Mouse (Mus musculus): ENCODE results near the gene Rab19. TPM values are rescaled to one million over a fixed set of nuclear protein-coding genes. Genes with fewer than 3 reads are reported as not detected.
A peak's percentile ranks its signal among the peaks of the same experiment; 100 is the strongest.

The Rab19 gene
- 1.5 and 1.7 TPM in 2 replicates for polyA plus RNA-seq (2015; fragmentation: Nextera tagmentation; extraction: Ambion mirVana)

GRCm38 (mm10) chr6:39381125-39381880 is at the start of gene Rab19:
TSS of gene Rab19 (plus strand) at chr6:39381175.
- Histone ChIP-seq H3K27me3 (peaks cover 6% of the 10 kb centered on the region), H3K4me2 (replicated peaks) (peak within 1 kb of the TSS; percentile 58), H3K9me3 (replicated peaks) (no peaks in the 10 kb centered on the region), H3K4me3 (replicated peaks) (peak within 1 kb of the TSS; percentile 35), H3K27ac (replicated peaks) (no peak within 1 kb of the TSS), H3K36me3 (no peaks in the 10 kb centered on the region), H3K9ac (no peak within 1 kb of the TSS), H3K4me1 (peaks cover 9% of the 10 kb centered on the region)
- 8% methylated on average over 20 of the region's 20 CpGs for WGBS
- ATAC-seq (ENCODE audit: insufficient number of reproducible peaks, low FRiP score, low TSS enrichment, low read depth), result no peak

- peaks cover 31% of the 10 kb centered on the region for H3K36me3 ChIP-seq
- no peak for ATAC-seq (ENCODE audit: insufficient number of reproducible peaks, low FRiP score, low TSS enrichment, low read depth)
- no peaks in the 10 kb centered on the region for H3K9me3 ChIP-seq (replicated peaks)
- H3K4me3 ChIP-seq (replicated peaks), result no peak overlapping the region
- H3K4me1 ChIP-seq, result no peaks in the 10 kb centered on the region
- WGBS, result 84% methylated on average over 7 of the region's 7 CpGs
- H3K27ac ChIP-seq (replicated peaks), result no peak overlapping the region
- no peaks in the 10 kb centered on the region for H3K27me3 ChIP-seq
- H3K4me2 ChIP-seq (replicated peaks), result no peak overlapping the region
- H3K9ac ChIP-seq, result no peak overlapping the region
Observed at GRCm38 (mm10) chr6:39331998-39332700, 48.8 kb upstream of the Rab19 start.

GRCm38 (mm10) chr6:39334224-39334623 is 46.8 kb upstream of the Rab19 start:
- Histone ChIP-seq H3K27ac (replicated peaks) (no peak overlapping the region), H3K4me3 (replicated peaks) (no peak overlapping the region), H3K27me3 (no peaks in the 10 kb centered on the region), H3K4me2 (replicated peaks) (no peak overlapping the region), H3K9me3 (replicated peaks) (no peaks in the 10 kb centered on the region), H3K9ac (no peak overlapping the region), H3K4me1 (no peaks in the 10 kb centered on the region), H3K36me3 (peaks cover 42% of the 10 kb centered on the region)
- ATAC-seq (ENCODE audit: insufficient number of reproducible peaks, low FRiP score, low TSS enrichment, low read depth), result no peak
- WGBS, result 82% methylated on average over 7 of the region's 7 CpGs

- Histone ChIP-seq H3K9me3 (replicated peaks) (no peaks in the 10 kb centered on the region), H3K4me2 (replicated peaks) (no peak overlapping the region), H3K27me3 (no peaks in the 10 kb centered on the region), H3K36me3 (peaks cover 42% of the 10 kb centered on the region), H3K27ac (replicated peaks) (no peak overlapping the region), H3K4me1 (no peaks in the 10 kb centered on the region), H3K4me3 (replicated peaks) (no peak overlapping the region), H3K9ac (no peak overlapping the region)
- 88% methylated on average over 3 of the region's 3 CpGs for WGBS
- no peak for ATAC-seq (ENCODE audit: insufficient number of reproducible peaks, low FRiP score, low TSS enrichment, low read depth)
Observed at GRCm38 (mm10) chr6:39334873-39335272, 46.1 kb upstream of the Rab19 start.

- no peak overlapping the region for H3K27ac ChIP-seq (replicated peaks)
- no peaks in the 10 kb centered on the region for H3K27me3 ChIP-seq
- 87% methylated on average over 8 of the region's 8 CpGs for WGBS
- no peak for ATAC-seq (ENCODE audit: insufficient number of reproducible peaks, low FRiP score, low TSS enrichment, low read depth)
- no peaks in the 10 kb centered on the region for H3K9me3 ChIP-seq (replicated peaks)
- H3K4me1 ChIP-seq, result no peaks in the 10 kb centered on the region
- no peak overlapping the region for H3K4me3 ChIP-seq (replicated peaks)
- no peak overlapping the region for H3K4me2 ChIP-seq (replicated peaks)
- H3K36me3 ChIP-seq, result peaks cover 54% of the 10 kb centered on the region
- no peak overlapping the region for H3K9ac ChIP-seq
Observed at GRCm38 (mm10) chr6:39338359-39338758, 42.6 kb upstream of the Rab19 start.

- Histone ChIP-seq H3K4me1 (no peaks in the 10 kb centered on the region), H3K4me3 (replicated peaks) (no peak overlapping the region), H3K9ac (no peak overlapping the region), H3K9me3 (replicated peaks) (no peaks in the 10 kb centered on the region), H3K36me3 (peaks cover 49% of the 10 kb centered on the region), H3K27me3 (no peaks in the 10 kb centered on the region), H3K4me2 (replicated peaks) (no peak overlapping the region), H3K27ac (replicated peaks) (no peak overlapping the region)
- ATAC-seq (ENCODE audit: insufficient number of reproducible peaks, low FRiP score, low TSS enrichment, low read depth), result no peak
- 80% methylated on average over 2 of the region's 2 CpGs for WGBS
Observed at GRCm38 (mm10) chr6:39341798-39342197, 39.2 kb upstream of the Rab19 start.

- H3K9ac ChIP-seq, result no peak overlapping the region
- ATAC-seq (ENCODE audit: insufficient number of reproducible peaks, low FRiP score, low TSS enrichment, low read depth), result peak; percentile 50; the same call in 1 of the 2 replicates
- H3K4me2 ChIP-seq (replicated peaks), result no peak overlapping the region
- H3K4me3 ChIP-seq (replicated peaks), result no peak overlapping the region
- H3K9me3 ChIP-seq (replicated peaks), result no peaks in the 10 kb centered on the region
- 22% methylated on average over 12 of the region's 12 CpGs for WGBS
- H3K36me3 ChIP-seq, result peaks cover 40% of the 10 kb centered on the region
- H3K27me3 ChIP-seq, result no peaks in the 10 kb centered on the region
- no peak overlapping the region for H3K27ac ChIP-seq (replicated peaks)
- 0 out of 2 replicates have a peak, but pooled peaks cover 6% of the 10 kb centered on the region for H3K4me1 ChIP-seq
Observed at GRCm38 (mm10) chr6:39344020-39344419, 37.0 kb upstream of the Rab19 start.

- Histone ChIP-seq H3K27me3 (no peaks in the 10 kb centered on the region), H3K4me3 (replicated peaks) (no peak overlapping the region), H3K9ac (no peak overlapping the region), H3K4me1 (0 out of 2 replicates have a peak, but pooled peaks cover 6% of the 10 kb centered on the region), H3K36me3 (peaks cover 52% of the 10 kb centered on the region), H3K9me3 (replicated peaks) (no peaks in the 10 kb centered on the region), H3K4me2 (replicated peaks) (no peak overlapping the region), H3K27ac (replicated peaks) (no peak overlapping the region)
- no peak for ATAC-seq (ENCODE audit: insufficient number of reproducible peaks, low FRiP score, low TSS enrichment, low read depth)
- 73% methylated on average over 7 of the region's 7 CpGs for WGBS
Observed at GRCm38 (mm10) chr6:39345430-39345829, 35.5 kb upstream of the Rab19 start.

GRCm38 (mm10) chr6:39346991-39347501 is 33.9 kb upstream of the Rab19 start:
- peaks cover 64% of the 10 kb centered on the region for H3K36me3 ChIP-seq
- H3K27me3 ChIP-seq, result no peaks in the 10 kb centered on the region
- no peak overlapping the region for H3K9ac ChIP-seq
- H3K4me3 ChIP-seq (replicated peaks), result no peak overlapping the region
- H3K4me2 ChIP-seq (replicated peaks), result no peak overlapping the region
- H3K27ac ChIP-seq (replicated peaks), result no peak overlapping the region
- 44% methylated on average over 15 of the region's 15 CpGs for WGBS
- 0 out of 2 replicates have a peak, but pooled peaks cover 6% of the 10 kb centered on the region for H3K4me1 ChIP-seq
- no peak for ATAC-seq (ENCODE audit: insufficient number of reproducible peaks, low FRiP score, low TSS enrichment, low read depth)
- no peaks in the 10 kb centered on the region for H3K9me3 ChIP-seq (replicated peaks)

GRCm38 (mm10) chr6:39347880-39348814 is 32.8 kb upstream of the Rab19 start:
- H3K4me3 ChIP-seq (replicated peaks), result no peak overlapping the region
- H3K27me3 ChIP-seq, result no peaks in the 10 kb centered on the region
- H3K9ac ChIP-seq, result no peak overlapping the region
- peak overlapping the region; percentile 41; the same call in 1 of the 2 replicates for H3K27ac ChIP-seq (replicated peaks)
- peaks cover 65% of the 10 kb centered on the region for H3K36me3 ChIP-seq
- H3K4me1 ChIP-seq, result 0 out of 2 replicates have a peak, but pooled peaks cover 6% of the 10 kb centered on the region
- WGBS, result 47% methylated on average over 4 of the region's 4 CpGs
- H3K9me3 ChIP-seq (replicated peaks), result no peaks in the 10 kb centered on the region
- no peak overlapping the region for H3K4me2 ChIP-seq (replicated peaks)
- no peak for ATAC-seq (ENCODE audit: insufficient number of reproducible peaks, low FRiP score, low TSS enrichment, low read depth)

All from embryonic facial prominence, embryonic 15.5 days (tissue).